Mouse (Mus musculus): ENCODE results near the gene Prl5a1.

Prl5a1 gene

DNA sequence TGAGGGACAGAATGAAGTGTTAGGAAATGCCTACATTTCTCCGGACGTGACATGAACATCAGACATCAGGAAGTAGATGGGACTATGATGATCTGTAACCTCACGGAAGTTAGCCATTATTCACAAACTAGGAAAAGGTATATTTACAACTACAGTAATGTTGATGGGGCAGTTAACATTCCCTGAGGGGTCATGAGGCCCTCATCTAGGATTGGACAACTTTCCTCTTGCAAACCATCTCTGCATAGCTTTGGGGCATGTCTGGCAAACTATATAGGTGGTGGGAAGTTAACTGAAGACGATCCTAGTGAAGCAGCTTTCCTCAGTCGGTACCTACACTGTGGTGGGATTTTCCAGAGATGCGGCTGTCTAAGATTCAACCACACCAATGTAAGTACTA is at the start of gene Prl5a1:
Gene Prl5a1, plus strand, starts transcription at position 301 of the 400 bp plus-strand sequence.
- DNase-seq (ENCODE audit: low spot score in 2 of 2), result no peak

DNA sequence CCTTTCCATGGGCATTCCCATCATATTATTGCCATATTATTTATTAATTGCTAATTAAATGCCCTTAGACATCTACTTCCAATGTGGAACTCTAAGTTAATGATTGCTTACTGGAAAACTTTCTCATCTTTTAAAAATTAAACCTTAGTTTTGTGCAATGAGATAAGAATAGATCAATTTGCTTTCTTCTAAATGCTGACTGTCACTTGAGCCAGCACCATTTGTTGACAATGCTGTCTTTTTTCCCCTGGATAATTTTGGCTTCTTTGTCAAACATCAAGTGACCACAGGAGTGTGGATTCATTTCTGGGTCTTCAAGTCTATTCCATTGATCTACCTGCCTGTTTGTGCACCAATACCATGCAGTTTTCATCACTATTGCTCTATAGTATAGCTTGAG is 46.1 kb upstream of the Prl5a1 start:
- no peak for DNase-seq (ENCODE audit: low spot score in 2 of 2)

DNA sequence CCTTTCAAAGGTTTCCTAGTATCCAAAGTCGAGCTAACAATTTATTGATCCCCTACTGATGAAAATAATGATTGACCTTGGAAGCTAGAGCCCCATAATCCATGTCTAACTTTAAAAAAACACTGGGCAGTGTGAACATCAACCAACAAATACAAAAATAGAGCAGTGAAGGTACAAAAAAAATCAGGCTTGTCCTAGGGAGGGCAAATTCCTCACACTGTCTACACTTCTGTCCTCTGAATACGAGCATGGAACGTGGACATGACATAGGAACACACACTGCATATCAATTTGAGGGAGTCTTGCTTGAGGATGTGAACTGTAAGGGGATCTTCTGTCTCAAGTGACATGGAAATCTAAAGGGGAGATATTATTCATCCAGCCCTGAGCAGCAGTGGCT is 33.7 kb upstream of the Prl5a1 start:
- no peak for DNase-seq (ENCODE audit: low spot score in 2 of 2)

DNA sequence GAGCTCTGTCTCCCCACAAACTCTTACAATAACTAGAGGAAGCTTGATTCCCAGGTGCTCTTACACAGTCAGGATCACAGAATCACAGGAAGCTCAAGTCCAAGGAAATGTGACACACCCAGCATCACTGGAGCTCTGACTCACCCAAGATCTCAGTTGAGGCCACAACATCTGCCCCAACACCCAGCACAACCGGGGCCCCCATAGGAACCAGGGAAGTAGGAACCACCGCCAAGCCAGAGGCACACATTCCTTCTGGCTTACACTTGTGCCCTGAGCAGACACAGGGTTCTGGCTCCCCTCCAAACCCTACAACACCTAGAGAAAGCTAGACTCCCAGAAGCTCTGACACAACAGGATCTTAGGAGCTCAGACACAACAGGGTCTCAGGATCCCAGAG is 9.5 kb upstream of the Prl5a1 start:
- DNase-seq (ENCODE audit: low spot score in 2 of 2), result no peak

- no peak for DNase-seq (ENCODE audit: low spot score in 2 of 2)
These were observed 6.5 kb upstream of the Prl5a1 start for GRCm38 (mm10) chr13:28135790-28136189.

Data from heart, adult 9 months (tissue).